Mouse (Mus musculus): ENCODE data around the gene Gm2001.
"Not testable (repeated sequence)": the region's sequence is repeated elsewhere in the genome, so short reads cannot be mapped to it uniquely, and the experiment has no call there.

Gene Gm2001

GRCm38 (mm10) chr12:87842239-87842638, at the start of gene Gm2001:
TSS of gene Gm2001 (minus strand) at chr12:87842339.
- DNase-seq (ENCODE audit: low spot score): not testable (repeated sequence)

GRCm38 (mm10) chr12:87873772-87874171, 31.6 kb upstream of the Gm2001 start, which contains the start of gene Gm2016:
TSS of gene Gm2016 (plus strand) at chr12:87874072.
- DNase-seq (ENCODE audit: low spot score): not testable (repeated sequence)

- DNase-seq (ENCODE audit: low spot score): not testable (repeated sequence)
Measured at GRCm38 (mm10) chr12:87864048-87864447, 21.9 kb upstream of the Gm2001 start.

- DNase-seq (ENCODE audit: low spot score): not testable (repeated sequence)
Measured at GRCm38 (mm10) chr12:87863638-87864037, 21.5 kb upstream of the Gm2001 start.

GRCm38 (mm10) chr12:87861740-87862692, 19.9 kb upstream of the Gm2001 start:
- not testable (repeated sequence) for DNase-seq (ENCODE audit: low spot score)

GRCm38 (mm10) chr12:87856067-87856466, 13.9 kb upstream of the Gm2001 start:
- not testable (repeated sequence) for DNase-seq (ENCODE audit: low spot score)

GRCm38 (mm10) chr12:87850657-87851056, 8.5 kb upstream of the Gm2001 start:
- DNase-seq (ENCODE audit: low spot score): not testable (repeated sequence)

- DNase-seq (ENCODE audit: low spot score): not testable (repeated sequence)
Measured at GRCm38 (mm10) chr12:87816277-87816676, 25.9 kb downstream of the Gm2001 start, which contains the start of gene BB287469. TSS of gene BB287469 (plus strand) at chr12:87816577.

GRCm38 (mm10) chr12:87797971-87798370, 44.2 kb downstream of the Gm2001 start:
- DNase-seq (ENCODE audit: low spot score): not testable (repeated sequence)

GRCm38 (mm10) chr12:87795212-87795611, 46.9 kb downstream of the Gm2001 start, which contains the start of gene Gm21936:
TSS of gene Gm21936 (plus strand) at chr12:87795512.
- DNase-seq (ENCODE audit: low spot score): not testable (repeated sequence)
